Mouse (Mus musculus): Measurements from ENCODE around the gene Anxa9. TPM values are rescaled to one million over a fixed set of nuclear protein-coding genes. Genes with fewer than 3 reads are reported as not detected.
A peak's percentile ranks its signal among the peaks of the same experiment; 100 is the strongest.

Anxa9 gene
- polyA plus RNA-seq, 1 experiment, result 7.6 TPM

GRCm38 (mm10) chr3:95289419-95289818 is 17.6 kb downstream of the Anxa9 start:
- Histone ChIP-seq H3K4me3 (ENCODE audit: control insufficient read depth, low read depth, low read length) (no peak overlapping the region), H3K27ac (ENCODE audit: control insufficient read depth, insufficient read depth, low read depth, low read length) (no peak overlapping the region), H3K36me3 (ENCODE audit: control insufficient read depth, insufficient read depth, low read length) (no peaks in the 10 kb centered on the region; the same call in none of the 2 replicates), H3K4me1 (ENCODE audit: control insufficient read depth, insufficient read depth, low read length) (no peaks in the 10 kb centered on the region), H3K27me3 (ENCODE audit: control insufficient read depth, insufficient read depth, low read length) (no peaks in the 10 kb centered on the region)
- TF ChIP-seq CTCF (IDR thresholded peaks at IDR 0.05; ENCODE audit: control insufficient read depth, insufficient read depth, insufficient replicate concordance, low read depth, low read length) (no peak), POLR2A (IDR thresholded peaks at IDR 0.05; ENCODE audit: control insufficient read depth, low read depth, low read length) (no peak)

GRCm38 (mm10) chr3:95287541-95287940 is 19.4 kb downstream of the Anxa9 start:
- peaks cover 3% of the 10 kb centered on the region for H3K4me1 ChIP-seq (ENCODE audit: control insufficient read depth, insufficient read depth, low read length)
- no peaks in the 10 kb centered on the region for H3K27me3 ChIP-seq (ENCODE audit: control insufficient read depth, insufficient read depth, low read length)
- no peak overlapping the region for H3K27ac ChIP-seq (ENCODE audit: control insufficient read depth, insufficient read depth, low read depth, low read length)
- no peaks in the 10 kb centered on the region; the same call in none of the 2 replicates for H3K36me3 ChIP-seq (ENCODE audit: control insufficient read depth, insufficient read depth, low read length)
- TF ChIP-seq CTCF (IDR thresholded peaks at IDR 0.05; ENCODE audit: control insufficient read depth, insufficient read depth, insufficient replicate concordance, low read depth, low read length) (no peak), POLR2A (IDR thresholded peaks at IDR 0.05; ENCODE audit: control insufficient read depth, low read depth, low read length) (no peak)
- no peak overlapping the region for H3K4me3 ChIP-seq (ENCODE audit: control insufficient read depth, low read depth, low read length)

GRCm38 (mm10) chr3:95286510-95286909 is 20.5 kb downstream of the Anxa9 start:
- Histone ChIP-seq H3K27me3 (ENCODE audit: control insufficient read depth, insufficient read depth, low read length) (no peaks in the 10 kb centered on the region), H3K4me1 (ENCODE audit: control insufficient read depth, insufficient read depth, low read length) (peaks cover 6% of the 10 kb centered on the region), H3K36me3 (ENCODE audit: control insufficient read depth, insufficient read depth, low read length) (no peaks in the 10 kb centered on the region; the same call in none of the 2 replicates), H3K4me3 (ENCODE audit: control insufficient read depth, low read depth, low read length) (no peak overlapping the region), H3K27ac (ENCODE audit: control insufficient read depth, insufficient read depth, low read depth, low read length) (no peak overlapping the region)
- no peak for TF ChIP-seq CTCF (IDR thresholded peaks at IDR 0.05; ENCODE audit: control insufficient read depth, insufficient read depth, insufficient replicate concordance, low read depth, low read length)
- TF ChIP-seq POLR2A (IDR thresholded peaks at IDR 0.05; ENCODE audit: control insufficient read depth, low read depth, low read length), result no peak

GRCm38 (mm10) chr3:95286011-95286410 is 21.0 kb downstream of the Anxa9 start:
- Histone ChIP-seq H3K27ac (ENCODE audit: control insufficient read depth, insufficient read depth, low read depth, low read length) (no peak overlapping the region), H3K4me3 (ENCODE audit: control insufficient read depth, low read depth, low read length) (no peak overlapping the region), H3K27me3 (ENCODE audit: control insufficient read depth, insufficient read depth, low read length) (no peaks in the 10 kb centered on the region), H3K4me1 (ENCODE audit: control insufficient read depth, insufficient read depth, low read length) (peaks cover 6% of the 10 kb centered on the region), H3K36me3 (ENCODE audit: control insufficient read depth, insufficient read depth, low read length) (no peaks in the 10 kb centered on the region; the same call in none of the 2 replicates)
- no peak for TF ChIP-seq CTCF (IDR thresholded peaks at IDR 0.05; ENCODE audit: control insufficient read depth, insufficient read depth, insufficient replicate concordance, low read depth, low read length)
- no peak for TF ChIP-seq POLR2A (IDR thresholded peaks at IDR 0.05; ENCODE audit: control insufficient read depth, low read depth, low read length)

DNA sequence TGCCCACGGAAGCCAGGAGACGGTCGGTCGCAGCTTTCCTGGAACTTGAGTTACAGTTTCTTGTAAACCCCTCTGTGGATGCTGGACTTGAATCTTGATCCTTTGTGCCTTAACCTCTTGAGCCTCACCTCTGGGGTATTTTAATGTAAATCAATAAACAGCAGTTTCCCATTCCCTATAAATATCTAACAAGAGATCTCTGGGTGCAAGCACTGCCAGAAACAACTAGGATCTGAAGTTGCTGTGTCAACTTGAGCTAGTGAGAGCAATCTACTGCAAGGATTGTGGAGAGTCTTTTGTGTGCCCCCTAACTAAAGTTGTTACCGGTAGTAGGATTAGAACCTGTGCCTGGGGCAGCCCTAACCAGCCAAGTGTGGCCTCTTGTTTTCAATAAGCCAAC is 21.6 kb downstream of the Anxa9 start:
- no peak overlapping the region for H3K4me3 ChIP-seq (ENCODE audit: control insufficient read depth, low read depth, low read length)
- no peaks in the 10 kb centered on the region for H3K27me3 ChIP-seq (ENCODE audit: control insufficient read depth, insufficient read depth, low read length)
- H3K27ac ChIP-seq (ENCODE audit: control insufficient read depth, insufficient read depth, low read depth, low read length), result no peak overlapping the region
- no peak for TF ChIP-seq POLR2A (IDR thresholded peaks at IDR 0.05; ENCODE audit: control insufficient read depth, low read depth, low read length)
- no peak for TF ChIP-seq CTCF (IDR thresholded peaks at IDR 0.05; ENCODE audit: control insufficient read depth, insufficient read depth, insufficient replicate concordance, low read depth, low read length)
- peaks cover 9% of the 10 kb centered on the region for H3K4me1 ChIP-seq (ENCODE audit: control insufficient read depth, insufficient read depth, low read length)
- no peaks in the 10 kb centered on the region; the same call in none of the 2 replicates for H3K36me3 ChIP-seq (ENCODE audit: control insufficient read depth, insufficient read depth, low read length)

- H3K27ac ChIP-seq (ENCODE audit: control insufficient read depth, insufficient read depth, low read depth, low read length), result no peak overlapping the region
- no peak for TF ChIP-seq POLR2A (IDR thresholded peaks at IDR 0.05; ENCODE audit: control insufficient read depth, low read depth, low read length)
- TF ChIP-seq CTCF (IDR thresholded peaks at IDR 0.05; ENCODE audit: control insufficient read depth, insufficient read depth, insufficient replicate concordance, low read depth, low read length), result no peak
- no peak overlapping the region; the same call in 1 of the 2 replicates for H3K4me3 ChIP-seq (ENCODE audit: control insufficient read depth, low read depth, low read length)
- no peaks in the 10 kb centered on the region; the same call in none of the 2 replicates for H3K36me3 ChIP-seq (ENCODE audit: control insufficient read depth, insufficient read depth, low read length)
- H3K27me3 ChIP-seq (ENCODE audit: control insufficient read depth, insufficient read depth, low read length), result no peaks in the 10 kb centered on the region
- peaks cover 9% of the 10 kb centered on the region for H3K4me1 ChIP-seq (ENCODE audit: control insufficient read depth, insufficient read depth, low read length)
These were observed 22.3 kb downstream of the Anxa9 start for GRCm38 (mm10) chr3:95284501-95285281.

- Histone ChIP-seq H3K4me3 (ENCODE audit: control insufficient read depth, low read depth, low read length) (peak overlapping the region; percentile 98), H3K27me3 (ENCODE audit: control insufficient read depth, insufficient read depth, low read length) (no peaks in the 10 kb centered on the region), H3K4me1 (ENCODE audit: control insufficient read depth, insufficient read depth, low read length) (peaks cover 9% of the 10 kb centered on the region), H3K36me3 (ENCODE audit: control insufficient read depth, insufficient read depth, low read length) (no peaks in the 10 kb centered on the region; the same call in none of the 2 replicates), H3K27ac (ENCODE audit: control insufficient read depth, insufficient read depth, low read depth, low read length) (peak overlapping the region; percentile 96)
- TF ChIP-seq POLR2A (IDR thresholded peaks at IDR 0.05; ENCODE audit: control insufficient read depth, low read depth, low read length) (no peak), CTCF (IDR thresholded peaks at IDR 0.05; ENCODE audit: control insufficient read depth, insufficient read depth, insufficient replicate concordance, low read depth, low read length) (no peak)
These were observed 22.9 kb downstream of the Anxa9 start for GRCm38 (mm10) chr3:95284062-95284461.

All from testis, adult 2 months (tissue).